In genomic region chr9:59096551-59097268, GRCm38 (mm10) we compare ENCODE assay signal across 10 mouse cellular contexts.
DNase-seq lines count a peak whose midpoint lies in the region; ATAC-seq lines count a peak whose summit lies in the region.
"Had no signal": no experiment of that assay in that cellular context is flagged by ENCODE, and none has a peak within 500 bp of the region (broad histone marks: within the 10 kb centered on the region; RNA-seq: fewer than 3 reads in every experiment).

No protein-coding gene starts in this region.

- ATAC-seq in neural tube, embryonic 15.5 days (ENCODE audit: low FRiP score) = no peak

- H3K9ac ChIP-seq in neural tube, embryonic 15.5 days (replicated peaks) = no peak overlapping the region

- H3K4me2 ChIP-seq in neural tube, embryonic 15.5 days = no peak overlapping the region

- DNase-seq in frontal cortex, postnatal 36 days (ENCODE audit: low spot score in 2 of 2) = peak; percentile 44 to 69
- no peak for DNase-seq in frontal cortex, postnatal 10 days (ENCODE audit: low spot score in 2 of 2)
- DNase-seq in neural tube, embryonic 10.5 days (ENCODE audit: extremely low spot score, low spot score) = no peak
- DNase-seq in left cerebral cortex, postnatal 14 days (ENCODE audit: low spot score in 2 of 2) = peak; percentile 53
- DNase-seq in right cerebral cortex, postnatal 4 days = peak; percentile 27
- no peak for DNase-seq in urinary bladder, postnatal 25 days (ENCODE audit: low spot score)
- DNase-seq in T-cell, adult 2 months (ENCODE audit: low spot score) = no peak
- DNase-seq: adrenal gland, adult 8-10 months had no signal

- no peak overlapping the region for H3K4me3 ChIP-seq in neural tube, embryonic 15.5 days (replicated peaks)
- H3K4me3 ChIP-seq: megakaryocyte, embryonic 14.5 days had no signal

- H3K27ac ChIP-seq in neural tube, embryonic 15.5 days (replicated peaks) = 0 out of 2 replicates have a peak overlapping the region, but pooled peaks have one; percentile 33

- intact Hi-C loops in left cerebral cortex, postnatal 14 days (cut with DNase I) = no loop called here

- H3K4me1 ChIP-seq in neural tube, embryonic 15.5 days = peaks cover 21% of the 10 kb centered on the region
- H3K4me1 ChIP-seq: megakaryocyte, embryonic 14.5 days had no signal

- no peaks in the 10 kb centered on the region for H3K36me3 ChIP-seq in neural tube, embryonic 15.5 days

- 53% methylated on average over 12 of the region's 12 CpGs for WGBS in neural tube, embryonic 15.5 days

- no peaks in the 10 kb centered on the region for H3K9me3 ChIP-seq in neural tube, embryonic 15.5 days (replicated peaks)
- H3K9me3 ChIP-seq: megakaryocyte, embryonic 14.5 days had no signal

- no peaks in the 10 kb centered on the region for H3K27me3 ChIP-seq in neural tube, embryonic 15.5 days (replicated peaks)
- H3K27me3 ChIP-seq: megakaryocyte, embryonic 14.5 days had no signal

Comparison
In these comparisons a context has a peak if more than half of its experiments do, and no peak if none do; other contexts are left out.
1. DNase-seq: peak in frontal cortex, postnatal 36 days (2 of 2), left cerebral cortex, postnatal 14 days (2 of 2) and right cerebral cortex, postnatal 4 days (single experiment); none in frontal cortex, postnatal 10 days (0 of 2), neural tube, embryonic 10.5 days (single experiment), urinary bladder, postnatal 25 days (single experiment) and T-cell, adult 2 months (single experiment).